Mouse (Mus musculus) kidney, embryonic 16.5 days (tissue): Measurements from ENCODE around the gene Itgb7. TPM values are rescaled to one million over a fixed set of nuclear protein-coding genes. Genes with fewer than 3 reads are reported as not detected.

Experiments used
- polyA plus RNA-seq: library from polyadenylated mRNA; unstranded; fragments of >200 nt; fragmentation: Nextera tagmentation; extraction: Ambion mirVana; gene quantifications from 2 replicates; pipeline ENCODE4 v1.2.1, GENCODE M21; 2015

The Itgb7 gene
- polyA plus RNA-seq, 1 experiment from 2014 or later = 1.4 TPM

Other genes starting within 250 kb of the Itgb7 start
- 267 and 282 TPM in 2 replicates for gene Krt8, start 227.5 kb downstream of the Itgb7 start, polyA plus RNA-seq
- gene Krt18, start 203.8 kb downstream of the Itgb7 start, polyA plus RNA-seq = 216 and 223 TPM in 2 replicates
- gene Eif4b, start 158.2 kb downstream of the Itgb7 start, polyA plus RNA-seq = 137 and 140 TPM in 2 replicates
- gene Tns2, start 131.5 kb downstream of the Itgb7 start, polyA plus RNA-seq = 51.2 and 56.3 TPM in 2 replicates
- 19.0 and 22.4 TPM in 2 replicates for gene Spryd3, start 95.7 kb downstream of the Itgb7 start, polyA plus RNA-seq
- gene Igfbp6, start 87.6 kb downstream of the Itgb7 start, polyA plus RNA-seq = 33.0 and 33.9 TPM in 2 replicates
- 0.40 and 0.41 TPM in 2 replicates for gene Soat2, start 81.4 kb downstream of the Itgb7 start, polyA plus RNA-seq
- gene Zfp740, start 28.7 kb downstream of the Itgb7 start, polyA plus RNA-seq = 82.1 and 88.7 TPM in 2 replicates
- gene Csad, start 27.2 kb downstream of the Itgb7 start, polyA plus RNA-seq = 131 and 153 TPM in 2 replicates
- 31.9 and 35.4 TPM in 2 replicates for gene Rarg, start 25.6 kb upstream of the Itgb7 start, polyA plus RNA-seq
- gene Gm9918, start 38.6 kb upstream of the Itgb7 start, polyA plus RNA-seq = 0.36 and 0.89 TPM in 2 replicates
- gene Mfsd5, start 47.5 kb upstream of the Itgb7 start, polyA plus RNA-seq = 76.5 and 78.8 TPM in 2 replicates
- gene Espl1, start 64.3 kb upstream of the Itgb7 start, polyA plus RNA-seq = 31.4 and 33.6 TPM in 2 replicates
- gene Pfdn5, start 94.2 kb upstream of the Itgb7 start, polyA plus RNA-seq = 376 and 377 TPM in 2 replicates
- 118 and 120 TPM in 2 replicates for gene Myg1, start 99.8 kb upstream of the Itgb7 start, polyA plus RNA-seq
- 89.2 and 91.7 TPM in 2 replicates for gene Aaas, start 118.8 kb upstream of the Itgb7 start, polyA plus RNA-seq
- 1.2 and 1.3 TPM in 2 replicates for gene Sp7, start 135.2 kb upstream of the Itgb7 start, polyA plus RNA-seq
- gene Sp1, start 174.2 kb upstream of the Itgb7 start, polyA plus RNA-seq = 10.6 and 11.3 TPM in 2 replicates
- 1.7 and 2.0 TPM in 2 replicates for gene Amhr2, start 213.4 kb upstream of the Itgb7 start, polyA plus RNA-seq
- gene Prr13, start 227.1 kb upstream of the Itgb7 start, polyA plus RNA-seq = 81.5 and 94.9 TPM in 2 replicates
- gene Pcbp2, start 238.6 kb upstream of the Itgb7 start, polyA plus RNA-seq = 209 and 212 TPM in 2 replicates